Mouse (Mus musculus): ENCODE measurements around the gene Sox8. TPM values are rescaled to one million over a fixed set of nuclear protein-coding genes. Genes with fewer than 3 reads are reported as not detected.

Sox8 gene
- polyA plus RNA-seq, 1 experiment from 2014 or later, result 13.1 TPM

GRCm38 (mm10) chr17:25602366-25602765 lies 31.9 kb upstream of the Sox8 start:
- 69% methylated on average over 8 of the region's 8 CpGs for WGBS
- Histone ChIP-seq H3K9ac (no peak overlapping the region), H3K36me3 (0 out of 2 replicates have a peak, but pooled peaks cover 3% of the 10 kb centered on the region), H3K4me3 (replicated peaks) (no peak overlapping the region), H3K4me1 (0 out of 2 replicates have a peak, but pooled peaks cover 2% of the 10 kb centered on the region), H3K27ac (replicated peaks) (no peak overlapping the region), H3K9me3 (replicated peaks) (no peaks in the 10 kb centered on the region), H3K4me2 (replicated peaks) (no peak overlapping the region), H3K27me3 (no peaks in the 10 kb centered on the region)
- ATAC-seq (ENCODE audit: insufficient number of reproducible peaks, low FRiP score, low TSS enrichment, low read depth), result no peak

GRCm38 (mm10) chr17:25597537-25597936 lies 27.1 kb upstream of the Sox8 start:
- Histone ChIP-seq H3K9ac (no peak overlapping the region), H3K4me1 (peaks cover 22% of the 10 kb centered on the region), H3K9me3 (replicated peaks) (no peaks in the 10 kb centered on the region), H3K36me3 (0 out of 2 replicates have a peak, but pooled peaks cover 3% of the 10 kb centered on the region), H3K4me3 (replicated peaks) (no peak overlapping the region), H3K27ac (replicated peaks) (no peak overlapping the region), H3K27me3 (no peaks in the 10 kb centered on the region), H3K4me2 (replicated peaks) (no peak overlapping the region)
- no peak for ATAC-seq (ENCODE audit: insufficient number of reproducible peaks, low FRiP score, low TSS enrichment, low read depth)
- WGBS, result 53% methylated on average over 3 of the region's 3 CpGs

GRCm38 (mm10) chr17:25595495-25595894 lies 25.0 kb upstream of the Sox8 start:
- no peaks in the 10 kb centered on the region for H3K27me3 ChIP-seq
- peaks cover 6% of the 10 kb centered on the region for H3K36me3 ChIP-seq
- no peak for ATAC-seq (ENCODE audit: insufficient number of reproducible peaks, low FRiP score, low TSS enrichment, low read depth)

GRCm38 (mm10) chr17:25593411-25594261 lies 23.1 kb upstream of the Sox8 start:
- 23% methylated on average over 22 of the region's 22 CpGs for WGBS
- Histone ChIP-seq H3K27me3 (no peaks in the 10 kb centered on the region), H3K9ac (no peak overlapping the region), H3K4me3 (replicated peaks) (no peak overlapping the region), H3K27ac (replicated peaks) (peak overlapping the region; percentile 48; the same call in 1 of the 2 replicates), H3K36me3 (peaks cover 16% of the 10 kb centered on the region), H3K4me2 (replicated peaks) (no peak overlapping the region), H3K9me3 (replicated peaks) (no peaks in the 10 kb centered on the region), H3K4me1 (peaks cover 23% of the 10 kb centered on the region)
- ATAC-seq (ENCODE audit: insufficient number of reproducible peaks, low FRiP score, low TSS enrichment, low read depth), result 0 out of 2 replicates have a peak, but pooled peaks have one; percentile 39

More at GRCm38 (mm10) chr17:25595495-25595894, 25.0 kb upstream of the Sox8 start:
- 82% methylated on average over 5 of the region's 5 CpGs for WGBS
- Histone ChIP-seq H3K9ac (no peak overlapping the region), H3K4me3 (replicated peaks) (no peak overlapping the region), H3K27ac (replicated peaks) (no peak overlapping the region), H3K4me1 (peaks cover 23% of the 10 kb centered on the region), H3K4me2 (replicated peaks) (no peak overlapping the region), H3K9me3 (replicated peaks) (no peaks in the 10 kb centered on the region)

- WGBS, result 79% methylated on average over 6 of the region's 6 CpGs
- no peaks in the 10 kb centered on the region for H3K9me3 ChIP-seq (replicated peaks)
- ATAC-seq (ENCODE audit: insufficient number of reproducible peaks, low FRiP score, low TSS enrichment, low read depth), result no peak
- no peak overlapping the region for H3K4me3 ChIP-seq (replicated peaks)
- H3K36me3 ChIP-seq, result peaks cover 29% of the 10 kb centered on the region
- H3K9ac ChIP-seq, result no peak overlapping the region
- H3K27me3 ChIP-seq, result no peaks in the 10 kb centered on the region
- no peak overlapping the region for H3K27ac ChIP-seq (replicated peaks)
- H3K4me2 ChIP-seq (replicated peaks), result no peak overlapping the region
- peaks cover 23% of the 10 kb centered on the region for H3K4me1 ChIP-seq
Measured at GRCm38 (mm10) chr17:25592336-25592735, 21.9 kb upstream of the Sox8 start.

- Histone ChIP-seq H3K27me3 (no peaks in the 10 kb centered on the region), H3K4me2 (replicated peaks) (no peak overlapping the region), H3K9me3 (replicated peaks) (no peaks in the 10 kb centered on the region), H3K9ac (no peak overlapping the region), H3K4me1 (peaks cover 23% of the 10 kb centered on the region), H3K27ac (replicated peaks) (no peak overlapping the region), H3K36me3 (peaks cover 37% of the 10 kb centered on the region), H3K4me3 (replicated peaks) (no peak overlapping the region)
- 80% methylated on average over 4 of the region's 4 CpGs for WGBS
- ATAC-seq (ENCODE audit: insufficient number of reproducible peaks, low FRiP score, low TSS enrichment, low read depth), result no peak
Measured at GRCm38 (mm10) chr17:25590985-25591384, 20.5 kb upstream of the Sox8 start.

GRCm38 (mm10) chr17:25590068-25590467 lies 19.6 kb upstream of the Sox8 start:
- Histone ChIP-seq H3K36me3 (peaks cover 47% of the 10 kb centered on the region), H3K9ac (no peak overlapping the region), H3K27me3 (no peaks in the 10 kb centered on the region), H3K27ac (replicated peaks) (no peak overlapping the region), H3K9me3 (replicated peaks) (no peaks in the 10 kb centered on the region), H3K4me2 (replicated peaks) (no peak overlapping the region), H3K4me3 (replicated peaks) (no peak overlapping the region), H3K4me1 (peaks cover 23% of the 10 kb centered on the region)
- no peak for ATAC-seq (ENCODE audit: insufficient number of reproducible peaks, low FRiP score, low TSS enrichment, low read depth)
- WGBS, result 93% methylated on average over 6 of the region's 6 CpGs

GRCm38 (mm10) chr17:25584646-25585045 lies 14.2 kb upstream of the Sox8 start:
- Histone ChIP-seq H3K9ac (no peak overlapping the region), H3K27me3 (no peaks in the 10 kb centered on the region), H3K4me2 (replicated peaks) (no peak overlapping the region), H3K4me3 (replicated peaks) (no peak overlapping the region), H3K9me3 (replicated peaks) (no peaks in the 10 kb centered on the region), H3K4me1 (peaks cover 12% of the 10 kb centered on the region), H3K36me3 (peaks cover 37% of the 10 kb centered on the region), H3K27ac (replicated peaks) (no peak overlapping the region)
- no peak for ATAC-seq (ENCODE audit: insufficient number of reproducible peaks, low FRiP score, low TSS enrichment, low read depth)
- 95% methylated on average over 9 of the region's 9 CpGs for WGBS

- no peak for ATAC-seq (ENCODE audit: insufficient number of reproducible peaks, low FRiP score, low TSS enrichment, low read depth)
- no peak overlapping the region for H3K4me3 ChIP-seq (replicated peaks)
- H3K4me1 ChIP-seq, result peaks cover 16% of the 10 kb centered on the region
- H3K27ac ChIP-seq (replicated peaks), result no peak overlapping the region
- no peak overlapping the region for H3K9ac ChIP-seq
- 60% methylated on average over 8 of the region's 8 CpGs for WGBS
- H3K9me3 ChIP-seq (replicated peaks), result no peaks in the 10 kb centered on the region
- no peaks in the 10 kb centered on the region for H3K27me3 ChIP-seq
- no peak overlapping the region for H3K4me2 ChIP-seq (replicated peaks)
- peaks cover 33% of the 10 kb centered on the region for H3K36me3 ChIP-seq
Measured at GRCm38 (mm10) chr17:25583858-25584257, 13.4 kb upstream of the Sox8 start.

GRCm38 (mm10) chr17:25583099-25583498 lies 12.6 kb upstream of the Sox8 start:
- H3K27me3 ChIP-seq, result no peaks in the 10 kb centered on the region
- no peak overlapping the region for H3K4me2 ChIP-seq (replicated peaks)
- H3K4me3 ChIP-seq (replicated peaks), result no peak overlapping the region
- H3K27ac ChIP-seq (replicated peaks), result no peak overlapping the region
- WGBS, result 76% methylated on average over 4 of the region's 4 CpGs
- H3K36me3 ChIP-seq, result peaks cover 25% of the 10 kb centered on the region
- H3K9me3 ChIP-seq (replicated peaks), result no peaks in the 10 kb centered on the region
- H3K4me1 ChIP-seq, result peaks cover 22% of the 10 kb centered on the region
- H3K9ac ChIP-seq, result no peak overlapping the region
- ATAC-seq (ENCODE audit: insufficient number of reproducible peaks, low FRiP score, low TSS enrichment, low read depth), result no peak

GRCm38 (mm10) chr17:25582076-25582475 lies 11.6 kb upstream of the Sox8 start:
- Histone ChIP-seq H3K4me3 (replicated peaks) (no peak overlapping the region), H3K27ac (replicated peaks) (no peak overlapping the region), H3K4me2 (replicated peaks) (no peak overlapping the region), H3K4me1 (peaks cover 22% of the 10 kb centered on the region), H3K27me3 (no peaks in the 10 kb centered on the region), H3K9me3 (replicated peaks) (no peaks in the 10 kb centered on the region), H3K36me3 (peaks cover 16% of the 10 kb centered on the region), H3K9ac (no peak overlapping the region)
- WGBS, result 81% methylated on average over 8 of the region's 8 CpGs
- no peak for ATAC-seq (ENCODE audit: insufficient number of reproducible peaks, low FRiP score, low TSS enrichment, low read depth)
